Mouse (Mus musculus) megakaryocyte, embryonic 14.5 days (primary cell): ENCODE measurements around the gene 4930519P11Rik.

ENCODE experiments used
- FLI1 ChIP-seq: IDR thresholded peaks from 2 replicates; pipeline ENCODE4 v1.6.1; 2012; ENCODE audit warnings: low read length, inconsistent platforms, mixed read lengths
- GATA1 ChIP-seq: IDR thresholded peaks from 3 replicates; pipeline ENCODE4 v1.6.1; 2012; ENCODE audit warnings: mixed read lengths, low read length, inconsistent platforms, borderline replicate concordance

GRCm38 (mm10) chr2:154580586-154580985, 32.7 kb downstream of the 4930519P11Rik start:
- TF ChIP-seq GATA1 = no peak
- no peak for TF ChIP-seq FLI1
